Mouse (Mus musculus): ENCODE results near the gene Mpp1. TPM values are rescaled to one million over a fixed set of nuclear protein-coding genes. Genes with fewer than 3 reads are reported as not detected.

The Mpp1 gene
- polyA plus RNA-seq, 1 experiment from 2014 or later = 21.4 TPM

DNA sequence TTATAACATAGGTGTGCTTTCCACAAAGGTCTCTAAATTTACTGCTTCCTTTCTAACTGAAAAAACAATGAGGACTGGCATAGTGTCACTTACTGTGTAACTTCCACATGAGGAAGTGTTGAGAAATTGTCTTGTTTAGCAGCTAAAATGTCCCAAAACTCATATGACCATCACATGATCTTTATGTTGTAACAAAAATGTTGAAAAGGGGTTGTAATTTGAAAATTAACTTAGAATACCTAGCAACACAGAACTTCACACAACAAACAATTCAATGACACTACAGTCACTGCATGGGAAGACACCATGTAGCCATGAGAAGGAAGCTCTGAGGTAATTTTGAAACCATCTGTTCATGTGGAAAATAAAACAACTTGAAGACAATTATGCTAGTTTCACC lies 3.9 kb downstream of the Mpp1 start:
- Histone ChIP-seq H3K36me3 (replicated peaks) (peaks cover 11% of the 10 kb centered on the region; the same call in 1 of the 2 replicates), H3K9me3 (no peaks in the 10 kb centered on the region), H3K27me3 (ENCODE audit: poor library complexity, severe bottlenecking) (no peaks in the 10 kb centered on the region), H3K27ac (no peak overlapping the region), H3K4me1 (peaks cover 5% of the 10 kb centered on the region; the same call in 1 of the 2 replicates), H3K4me3 (no peak overlapping the region)
- no peak for DNase-seq (ENCODE audit: extremely low spot score, low spot score)

DNA sequence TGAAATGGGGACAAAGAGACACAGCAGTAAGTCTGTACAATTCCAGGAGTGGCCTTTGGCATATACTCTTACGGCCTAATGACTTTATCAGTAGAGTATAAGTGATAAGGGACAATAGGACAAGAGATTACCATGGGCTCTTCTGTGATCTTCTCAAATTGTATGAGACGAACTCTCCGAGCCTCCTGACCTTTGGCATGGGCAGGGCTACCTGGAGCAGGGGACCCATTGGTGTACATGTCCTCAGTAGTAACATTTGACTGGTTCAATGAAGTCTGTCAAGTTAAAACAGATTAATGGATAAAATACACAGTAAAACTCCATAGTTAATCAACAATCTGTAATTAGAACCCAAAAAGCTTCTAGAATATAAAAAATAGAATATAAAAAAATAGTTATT lies 5.2 kb downstream of the Mpp1 start:
- Histone ChIP-seq H3K27ac (no peak overlapping the region), H3K4me1 (peaks cover 5% of the 10 kb centered on the region; the same call in 1 of the 2 replicates), H3K9me3 (no peaks in the 10 kb centered on the region), H3K27me3 (ENCODE audit: poor library complexity, severe bottlenecking) (no peaks in the 10 kb centered on the region), H3K36me3 (replicated peaks) (peaks cover 11% of the 10 kb centered on the region; the same call in 1 of the 2 replicates), H3K4me3 (no peak overlapping the region)
- DNase-seq (ENCODE audit: extremely low spot score, low spot score) = no peak
- WGBS = 92% methylated on average over 3 of the region's 3 CpGs

DNA sequence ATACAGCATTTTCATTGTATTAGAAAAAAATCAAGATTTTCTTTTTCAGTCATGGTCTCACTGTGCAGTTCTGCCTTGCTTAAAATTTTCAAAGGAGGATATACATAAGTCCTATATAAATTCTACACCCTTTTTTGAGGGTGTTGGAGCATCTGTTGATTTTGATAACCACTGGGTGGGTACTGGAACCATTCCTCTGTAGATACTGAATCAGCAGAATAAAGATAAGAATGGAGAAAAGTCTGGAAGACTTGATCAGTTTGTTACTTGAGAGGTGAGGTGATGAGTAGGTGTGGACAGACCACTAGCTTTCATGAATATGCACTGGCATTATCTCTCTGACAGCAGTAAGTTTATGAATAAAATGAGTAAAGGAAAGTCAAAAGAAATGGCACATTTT lies 15.3 kb downstream of the Mpp1 start:
- no peak overlapping the region for H3K4me3 ChIP-seq
- DNase-seq (ENCODE audit: extremely low spot score, low spot score) = no peak
- H3K36me3 ChIP-seq (replicated peaks) = peaks cover 5% of the 10 kb centered on the region
- no peaks in the 10 kb centered on the region for H3K4me1 ChIP-seq
- H3K27ac ChIP-seq = no peak overlapping the region
- H3K9me3 ChIP-seq = no peaks in the 10 kb centered on the region
- no peaks in the 10 kb centered on the region for H3K27me3 ChIP-seq (ENCODE audit: poor library complexity, severe bottlenecking)

DNA sequence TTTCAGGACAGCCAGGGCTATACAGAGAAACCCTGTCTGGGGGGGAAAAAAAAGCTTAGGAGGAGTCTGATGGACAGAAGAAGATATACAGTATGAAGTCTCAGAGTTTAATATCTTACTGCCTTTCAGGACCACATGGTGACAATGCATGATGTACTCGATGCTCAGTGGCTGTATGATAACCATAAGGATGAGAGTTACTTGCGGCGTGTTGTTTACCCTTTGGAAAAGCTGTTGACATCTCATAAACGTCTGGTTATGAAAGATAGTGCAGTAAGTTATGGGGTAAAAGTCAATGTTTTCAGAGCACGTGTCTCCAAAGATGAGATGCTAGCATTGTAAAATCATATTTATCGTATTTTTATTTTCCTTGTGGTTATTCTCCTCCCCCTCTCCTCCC lies 28.5 kb downstream of the Mpp1 start:
- WGBS = 92% methylated on average over 6 of the region's 6 CpGs
- H3K4me1 ChIP-seq = no peaks in the 10 kb centered on the region
- no peak for DNase-seq (ENCODE audit: extremely low spot score, low spot score)
- H3K27me3 ChIP-seq (ENCODE audit: poor library complexity, severe bottlenecking) = no peaks in the 10 kb centered on the region
- H3K9me3 ChIP-seq = no peaks in the 10 kb centered on the region
- peaks cover 92% of the 10 kb centered on the region for H3K36me3 ChIP-seq (replicated peaks)
- H3K4me3 ChIP-seq = no peak overlapping the region
- no peak overlapping the region for H3K27ac ChIP-seq

DNA sequence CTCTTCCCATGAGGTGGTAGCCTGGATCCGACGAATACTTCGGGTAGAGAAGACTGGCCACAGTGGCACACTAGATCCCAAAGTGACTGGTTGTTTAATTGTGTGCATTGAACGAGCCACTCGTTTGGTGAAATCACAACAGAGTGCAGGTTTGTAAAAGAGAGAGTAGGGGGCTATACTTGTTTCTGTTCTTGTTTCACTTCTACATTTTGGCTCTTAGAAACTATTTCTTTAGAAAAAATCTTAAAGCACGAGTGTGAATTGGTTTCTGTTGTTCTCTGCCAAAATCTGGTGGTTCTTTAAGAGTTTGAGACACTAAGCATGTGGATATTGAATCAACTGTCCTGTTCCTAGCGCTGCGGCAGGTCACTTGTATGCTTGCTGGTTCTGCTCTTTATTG lies 32.0 kb downstream of the Mpp1 start:
- no peaks in the 10 kb centered on the region for H3K27me3 ChIP-seq (ENCODE audit: poor library complexity, severe bottlenecking)
- H3K9me3 ChIP-seq = no peaks in the 10 kb centered on the region
- WGBS = 90% methylated on average over 8 of the region's 8 CpGs
- DNase-seq (ENCODE audit: extremely low spot score, low spot score) = no peak
- no peaks in the 10 kb centered on the region for H3K4me1 ChIP-seq
- no peak overlapping the region for H3K4me3 ChIP-seq
- peaks cover 58% of the 10 kb centered on the region for H3K36me3 ChIP-seq (replicated peaks)
- H3K27ac ChIP-seq = no peak overlapping the region

DNA sequence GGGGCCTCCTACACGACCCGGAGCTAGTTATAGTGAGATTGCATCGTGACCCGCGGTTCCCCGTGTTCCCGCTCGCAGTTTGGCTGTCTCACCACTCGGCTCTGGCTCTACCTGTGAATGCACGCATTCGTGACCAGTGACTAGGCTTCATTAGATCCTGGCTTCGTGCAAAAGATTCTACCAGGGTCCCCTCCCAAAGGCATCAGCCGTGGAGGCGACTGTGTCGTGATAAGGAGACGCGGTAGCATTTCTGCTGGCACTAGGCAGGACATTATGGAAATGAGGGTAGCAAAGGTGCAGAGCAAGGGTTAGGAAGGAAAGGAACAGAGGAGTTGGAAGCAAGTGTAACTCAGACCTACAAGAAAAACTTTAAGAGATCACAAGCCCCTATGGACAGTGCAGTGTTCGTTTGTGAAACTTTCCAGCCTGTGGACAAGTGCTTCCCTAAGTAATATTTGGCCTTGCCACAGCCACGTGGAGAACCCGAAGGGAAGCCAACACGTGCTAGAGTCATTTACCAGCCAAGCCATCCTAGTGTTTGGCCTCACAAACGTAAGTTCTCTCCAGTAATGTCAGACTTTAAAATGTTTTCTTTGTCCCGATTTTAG lies 34.5 kb downstream of the Mpp1 start:
- H3K4me3 ChIP-seq = peak overlapping the region; percentile 63
- no peaks in the 10 kb centered on the region for H3K27me3 ChIP-seq (ENCODE audit: poor library complexity, severe bottlenecking)
- peaks cover 33% of the 10 kb centered on the region for H3K36me3 ChIP-seq (replicated peaks)
- 17% methylated on average over 23 of the region's 23 CpGs for WGBS
- H3K27ac ChIP-seq = peak overlapping the region; percentile 89
- no peaks in the 10 kb centered on the region for H3K4me1 ChIP-seq
- DNase-seq (ENCODE audit: extremely low spot score, low spot score) = no peak
- H3K9me3 ChIP-seq = no peaks in the 10 kb centered on the region

DNA sequence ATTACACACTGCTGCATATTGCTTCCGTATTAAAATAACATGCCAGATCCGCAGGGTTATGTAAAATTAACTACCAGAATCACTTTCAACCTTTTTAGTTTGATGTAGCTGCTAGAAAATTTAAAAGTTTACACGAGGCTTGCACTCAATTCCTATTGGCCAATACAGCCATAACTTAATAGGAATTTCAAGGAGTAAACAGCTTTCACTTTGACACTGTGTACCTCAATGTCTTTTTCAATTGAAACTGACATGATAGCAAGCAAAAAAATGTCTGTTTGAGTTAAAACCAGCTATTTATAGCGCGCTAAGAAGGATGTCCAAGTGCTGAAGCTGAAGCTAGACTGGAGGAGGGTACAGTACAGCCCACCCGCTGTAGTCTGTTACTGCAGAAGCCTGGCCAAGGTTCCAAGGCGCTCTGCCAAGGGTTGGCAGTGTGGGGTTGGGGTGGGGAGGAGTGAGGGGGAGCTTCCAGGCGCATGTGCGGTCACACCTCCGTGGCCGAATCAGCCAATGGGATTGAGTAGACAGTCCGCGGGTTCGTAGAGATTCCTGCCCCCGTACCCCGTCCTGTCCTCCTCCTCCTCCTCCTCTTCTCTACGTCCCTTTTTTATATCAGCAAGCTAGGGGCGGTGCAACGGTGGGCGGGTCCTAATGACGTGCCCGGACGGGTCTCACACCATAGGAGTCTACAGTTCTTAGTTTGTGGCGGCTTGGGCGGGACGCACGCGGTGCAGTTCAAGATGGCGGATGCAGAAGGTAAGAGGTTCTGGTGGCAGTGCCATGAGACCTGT lies 35.2 kb downstream of the Mpp1 start, which contains the start of gene Dkc1:
Gene Dkc1, plus strand, starts transcription at position 486 of the 794 bp plus-strand sequence.
- no peaks in the 10 kb centered on the region for H3K4me1 ChIP-seq
- 23% methylated on average over 29 of the region's 29 CpGs for WGBS
- peak within 1 kb of the TSS; percentile 63 for H3K4me3 ChIP-seq
- no peaks in the 10 kb centered on the region for H3K27me3 ChIP-seq (ENCODE audit: poor library complexity, severe bottlenecking)
- peak; percentile 85 for DNase-seq (ENCODE audit: extremely low spot score, low spot score)
- peaks cover 26% of the 10 kb centered on the region for H3K36me3 ChIP-seq (replicated peaks)
- H3K9me3 ChIP-seq = no peaks in the 10 kb centered on the region
- peak within 1 kb of the TSS; percentile 89 for H3K27ac ChIP-seq

DNA sequence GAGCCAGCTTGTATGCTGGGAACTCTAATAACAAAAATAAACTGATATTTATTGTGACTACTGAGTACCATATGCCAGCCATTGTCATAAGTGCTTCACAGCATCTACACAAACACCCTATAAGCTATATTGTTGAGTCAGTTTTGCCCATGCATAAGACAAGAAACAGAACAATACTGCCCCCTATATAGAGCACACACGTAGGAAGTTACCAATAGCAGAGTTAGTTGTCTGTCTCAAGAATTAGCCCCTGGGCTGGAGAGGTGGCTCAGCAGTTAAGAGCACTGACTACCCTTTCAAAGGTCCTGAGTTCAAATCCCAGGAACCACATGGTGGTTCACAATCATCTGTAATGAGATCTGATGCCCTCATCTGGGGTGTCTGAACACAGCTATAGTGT lies 45.2 kb downstream of the Mpp1 start:
- Histone ChIP-seq H3K36me3 (replicated peaks) (no peaks in the 10 kb centered on the region), H3K27ac (no peak overlapping the region), H3K27me3 (ENCODE audit: poor library complexity, severe bottlenecking) (no peaks in the 10 kb centered on the region), H3K4me3 (no peak overlapping the region), H3K4me1 (no peaks in the 10 kb centered on the region; the same call in 1 of the 2 replicates), H3K9me3 (no peaks in the 10 kb centered on the region)
- 29% methylated on average over 1 of the region's 1 CpGs for WGBS
- DNase-seq (ENCODE audit: extremely low spot score, low spot score) = no peak

DNA sequence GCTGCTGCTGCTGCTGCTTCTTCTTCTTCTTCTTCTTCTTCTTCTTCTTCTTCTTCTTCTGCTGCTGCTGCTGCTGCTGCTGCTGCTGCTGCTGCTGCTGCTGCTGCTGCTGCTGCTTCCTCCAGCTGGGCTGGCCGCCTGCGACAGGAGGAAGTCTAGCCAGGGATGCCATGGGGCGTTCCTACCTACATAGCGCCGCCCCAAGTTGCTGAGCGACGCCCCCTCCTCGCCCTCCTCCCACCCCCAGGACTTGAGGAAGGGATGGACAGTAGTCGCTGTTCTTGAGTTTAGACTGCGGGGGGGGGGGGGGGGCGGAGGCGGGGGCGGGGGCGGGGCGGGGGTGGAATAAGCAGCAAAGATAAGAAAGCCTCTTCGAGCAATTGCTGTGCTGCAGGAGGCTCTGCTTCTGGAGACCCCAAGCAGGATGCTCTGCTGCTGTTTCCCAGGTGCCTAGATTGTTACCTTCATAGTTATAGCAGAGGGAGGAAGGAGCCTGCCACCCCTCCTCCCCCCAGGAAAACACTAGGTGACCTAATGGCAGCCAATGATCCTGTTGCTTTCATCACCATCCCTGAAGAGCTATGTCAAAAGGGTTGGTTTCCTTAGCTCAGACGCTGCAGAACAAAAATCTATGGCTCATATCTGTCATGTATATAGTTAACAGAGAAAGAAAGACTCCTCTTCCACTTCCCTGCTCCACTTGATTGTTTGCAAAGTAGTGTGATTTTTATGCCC lies 45.9 kb downstream of the Mpp1 start, which contains the start of gene Gab3:
Gene Gab3, minus strand, starts transcription at position 685 of the 735 bp plus-strand sequence.
- no peaks in the 10 kb centered on the region for H3K27me3 ChIP-seq (ENCODE audit: poor library complexity, severe bottlenecking)
- H3K27ac ChIP-seq = peak within 1 kb of the TSS; percentile 53
- 16% methylated on average over 8 of the region's 17 CpGs for WGBS

DNA sequence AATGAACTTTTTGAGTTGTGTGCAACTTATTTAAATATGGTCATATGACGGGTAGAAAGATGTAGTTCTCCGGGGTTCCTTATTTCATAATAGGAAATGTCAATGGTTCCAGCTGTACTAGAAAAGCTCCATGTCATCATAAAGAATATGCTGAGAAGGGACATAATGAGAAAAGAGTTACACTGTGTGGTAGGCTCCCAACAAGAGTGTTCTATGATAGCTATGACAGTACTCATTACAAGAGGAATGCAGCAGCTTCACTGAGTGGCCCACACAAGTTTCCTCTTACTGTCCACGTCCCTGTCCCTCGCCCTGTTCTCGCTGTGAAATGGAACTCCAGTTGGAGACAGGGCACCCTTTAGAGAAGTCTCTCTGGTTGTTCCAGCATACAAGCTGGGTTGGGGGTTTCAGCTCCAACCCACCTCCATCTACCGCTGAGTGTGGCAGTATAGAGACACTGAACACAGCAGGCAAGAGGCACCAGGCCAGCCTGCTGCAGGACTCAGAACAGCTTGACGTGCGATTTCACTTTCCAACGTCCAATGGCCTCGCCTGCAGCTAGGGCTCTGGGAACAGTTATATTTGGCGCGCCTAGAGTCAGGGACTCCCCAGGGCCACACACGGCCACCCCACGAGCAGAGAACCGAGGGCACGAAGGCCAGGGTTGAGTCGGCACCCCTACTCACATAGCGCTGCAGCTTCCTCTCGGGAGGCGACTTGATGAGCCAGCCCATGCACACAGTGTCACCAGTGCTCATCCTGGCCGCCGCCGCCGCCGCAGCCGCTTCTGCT lies 46.6 kb downstream of the Mpp1 start:
- peak overlapping the region; percentile 57 for H3K4me3 ChIP-seq
- no peaks in the 10 kb centered on the region for H3K27me3 ChIP-seq (ENCODE audit: poor library complexity, severe bottlenecking)
- peak; percentile 20 for DNase-seq (ENCODE audit: extremely low spot score, low spot score)
- H3K4me1 ChIP-seq = no peaks in the 10 kb centered on the region; the same call in 1 of the 2 replicates
- no peaks in the 10 kb centered on the region for H3K9me3 ChIP-seq
- peak overlapping the region; percentile 53 for H3K27ac ChIP-seq
- 24% methylated on average over 26 of the region's 26 CpGs for WGBS
- no peaks in the 10 kb centered on the region for H3K36me3 ChIP-seq (replicated peaks)

More for the DNA sequence above, 45.9 kb downstream of the Mpp1 start, which contains the start of gene Gab3:
- Histone ChIP-seq H3K36me3 (replicated peaks) (no peaks in the 10 kb centered on the region), H3K4me1 (no peaks in the 10 kb centered on the region; the same call in 1 of the 2 replicates), H3K4me3 (peak within 1 kb of the TSS; percentile 57), H3K9me3 (no peaks in the 10 kb centered on the region)
- DNase-seq (ENCODE audit: extremely low spot score, low spot score) = peak; percentile 30

DNA sequence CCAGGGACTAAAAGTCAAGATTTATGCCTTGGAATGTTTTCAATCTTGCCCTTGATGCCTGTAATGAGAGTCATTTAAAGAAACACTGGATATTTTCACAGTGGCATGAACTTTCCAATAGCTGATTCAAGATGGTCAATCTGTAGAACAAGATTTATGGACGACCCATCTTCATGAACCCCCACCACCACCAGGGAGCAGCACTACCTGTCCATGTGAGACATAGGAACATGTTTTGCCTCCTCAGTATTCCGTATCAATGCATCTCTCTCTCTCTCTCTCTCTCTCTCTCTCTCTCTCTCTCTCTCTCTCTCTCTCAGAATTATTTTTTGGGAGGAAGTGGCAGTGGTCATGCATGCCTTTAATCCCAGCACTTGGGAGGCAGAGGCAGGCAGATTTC lies 48.5 kb downstream of the Mpp1 start:
- Histone ChIP-seq H3K9me3 (no peaks in the 10 kb centered on the region), H3K4me3 (no peak overlapping the region), H3K4me1 (no peaks in the 10 kb centered on the region; the same call in 1 of the 2 replicates), H3K36me3 (replicated peaks) (no peaks in the 10 kb centered on the region), H3K27ac (no peak overlapping the region), H3K27me3 (ENCODE audit: poor library complexity, severe bottlenecking) (no peaks in the 10 kb centered on the region)
- no peak for DNase-seq (ENCODE audit: extremely low spot score, low spot score)
- WGBS = 58% methylated on average over 2 of the region's 2 CpGs
